Mouse (Mus musculus) right cerebral cortex, adult 2 months (tissue): ENCODE data around the gene Samd4b.
"Not testable (repeated sequence)": the region's sequence is repeated elsewhere in the genome, so short reads cannot be mapped to it uniquely, and the experiment has no call there.

ENCODE experiments used
- DNase-seq, 2 experiments: peaks; one replicate each; pipeline ENCODE4 v3.0.0; 2021 to 2022; ENCODE audit warnings: low spot score in 2 of 2

Samd4b gene

GRCm38 (mm10) chr7:28509121-28509520 is 88.8 kb downstream of the Samd4b start:
- DNase-seq, result not testable (repeated sequence)

GRCm38 (mm10) chr7:28505585-28505984 is 92.4 kb downstream of the Samd4b start:
- no peak for DNase-seq

GRCm38 (mm10) chr7:28495426-28495825 is 102.5 kb downstream of the Samd4b start:
- DNase-seq, result no peak

GRCm38 (mm10) chr7:28492310-28492709 is 105.6 kb downstream of the Samd4b start:
- DNase-seq, result no peak

GRCm38 (mm10) chr7:28490903-28491302 is 107.0 kb downstream of the Samd4b start:
- DNase-seq, result no peak

GRCm38 (mm10) chr7:28490410-28490809 is 107.5 kb downstream of the Samd4b start:
- peak; percentile 49 to 63 for DNase-seq

GRCm38 (mm10) chr7:28488030-28488491 is 109.9 kb downstream of the Samd4b start:
- DNase-seq, result peak; percentile 64 to 65

GRCm38 (mm10) chr7:28484192-28484591 is 113.8 kb downstream of the Samd4b start:
- no peak for DNase-seq

GRCm38 (mm10) chr7:28482854-28483253 is 115.1 kb downstream of the Samd4b start:
- peak; percentile 57 to 72 for DNase-seq

- DNase-seq, result no peak
These were observed 119.1 kb downstream of the Samd4b start for GRCm38 (mm10) chr7:28478854-28479253.

- no peak for DNase-seq
These were observed 120.6 kb downstream of the Samd4b start for GRCm38 (mm10) chr7:28477363-28477762.

GRCm38 (mm10) chr7:28476191-28476590 is 121.8 kb downstream of the Samd4b start:
- no peak for DNase-seq

- no peak for DNase-seq
These were observed 130.7 kb downstream of the Samd4b start for GRCm38 (mm10) chr7:28467213-28467751.

- DNase-seq, result no peak
These were observed 131.2 kb downstream of the Samd4b start for GRCm38 (mm10) chr7:28466721-28467212.

GRCm38 (mm10) chr7:28464416-28465212 is 133.3 kb downstream of the Samd4b start:
- DNase-seq, result peak; percentile 92 to 94

- no peak for DNase-seq
These were observed 135.2 kb downstream of the Samd4b start for GRCm38 (mm10) chr7:28462769-28463168.

GRCm38 (mm10) chr7:28460361-28460760 is 137.6 kb downstream of the Samd4b start:
- no peak for DNase-seq

- no peak for DNase-seq
These were observed 145.5 kb downstream of the Samd4b start for GRCm38 (mm10) chr7:28452361-28453005.

GRCm38 (mm10) chr7:28451531-28452360 is 146.2 kb downstream of the Samd4b start, which contains the start of gene Lrfn1:
Gene Lrfn1 (plus strand): TSS chr7:28451980.
- DNase-seq, result no peak

GRCm38 (mm10) chr7:28447865-28448820 is 149.8 kb downstream of the Samd4b start:
- no peak for DNase-seq
